8 mouse cellular contexts compared by ENCODE assay signal in the genomic region with DNA sequence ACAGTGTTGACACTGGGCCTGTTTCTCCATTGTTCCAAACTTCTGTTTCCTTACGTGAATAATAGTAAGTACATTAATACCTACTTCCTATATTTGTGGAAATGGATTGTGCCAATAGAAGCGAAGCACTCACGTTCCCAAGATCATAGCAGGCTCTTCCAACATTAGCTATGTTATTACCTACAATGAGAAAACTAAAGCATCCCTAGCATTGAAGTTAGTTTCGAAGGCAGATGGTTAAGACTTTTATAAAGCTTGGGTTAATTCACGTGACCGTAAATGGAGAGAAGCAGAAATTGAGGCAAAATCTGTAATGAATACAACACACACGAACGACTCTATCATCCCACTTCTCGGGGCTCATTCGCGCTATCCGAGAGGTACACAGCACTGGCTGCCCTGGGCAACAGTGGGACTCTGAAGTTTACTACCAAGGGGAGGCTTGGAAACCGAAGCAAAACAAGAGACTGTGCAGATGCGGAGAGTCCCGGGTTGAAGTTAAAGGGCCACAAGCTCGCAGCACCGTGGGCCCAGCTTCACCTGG. TPM values are rescaled to one million over a fixed set of nuclear protein-coding genes. Genes with fewer than 3 reads are reported as not detected.
DNase-seq lines count a peak whose midpoint lies in the region; ATAC-seq and TF ChIP-seq lines count a peak whose summit lies in the region.

No protein-coding gene starts in this region.

- intact Hi-C loops in heart, postnatal 14 days (cut with DNase I), result loop anchor here (10.0 kb wide), 1 partner anchor 283 kb away; no protein-coding TSS in a partner anchor
- intact Hi-C loops in gastrocnemius, postnatal 36 days (cut with DNase I), result no loop called here

- H3K9me3 ChIP-seq in heart, embryonic 10.5 days, result no peaks in the 10 kb centered on the region
- H3K9me3 ChIP-seq in liver, postnatal 0 days (ENCODE audit: low read length), result no peaks in the 10 kb centered on the region
- H3K9me3 ChIP-seq in stomach, embryonic 15.5 days, result no peaks in the 10 kb centered on the region

- no peaks in the 10 kb centered on the region for H3K27me3 ChIP-seq in heart, embryonic 10.5 days (ENCODE audit: insufficient read depth, poor library complexity, severe bottlenecking)
- H3K27me3 ChIP-seq in liver, postnatal 0 days (ENCODE audit: insufficient read depth, low read length), result no peaks in the 10 kb centered on the region
- no peaks in the 10 kb centered on the region for H3K27me3 ChIP-seq in stomach, embryonic 15.5 days (replicated peaks)

- H3K4me1 ChIP-seq in heart, embryonic 10.5 days, result peaks cover 7% of the 10 kb centered on the region; the same call in 1 of the 2 replicates
- H3K4me1 ChIP-seq in liver, postnatal 0 days (ENCODE audit: insufficient read depth), result peaks cover 11% of the 10 kb centered on the region
- H3K4me1 ChIP-seq in stomach, embryonic 15.5 days, result no peaks in the 10 kb centered on the region

- peak; percentile 75 for ATAC-seq in liver, postnatal 0 days
- peak; percentile 29 for ATAC-seq in stomach, embryonic 15.5 days (ENCODE audit: insufficient read depth, low FRiP score, low read depth)

- TF ChIP-seq CTCF in liver, postnatal 0 days (IDR thresholded peaks at IDR 0.05; ENCODE audit: low read depth), result no peak

- peak overlapping the region; percentile 91 for H3K4me3 ChIP-seq in heart, embryonic 10.5 days
- H3K4me3 ChIP-seq in liver, postnatal 0 days (ENCODE audit: low read depth, low read length), result peak overlapping the region; percentile 97
- H3K4me3 ChIP-seq in stomach, embryonic 15.5 days (replicated peaks), result peak overlapping the region; percentile 96

- 5% methylated on average over 17 of the region's 17 CpGs for WGBS in heart, embryonic 10.5 days
- WGBS in liver, postnatal 0 days (ENCODE audit: insufficient replicate concordance), result 1% methylated on average over 17 of the region's 17 CpGs
- WGBS in stomach, embryonic 15.5 days, result 2% methylated on average over 17 of the region's 17 CpGs

- H3K36me3 ChIP-seq in heart, embryonic 10.5 days, result peaks cover 8% of the 10 kb centered on the region; the same call in 1 of the 2 replicates
- H3K36me3 ChIP-seq in liver, postnatal 0 days (replicated peaks; ENCODE audit: insufficient read depth, low read length), result peaks cover 3% of the 10 kb centered on the region; the same call in 1 of the 2 replicates
- no peaks in the 10 kb centered on the region for H3K36me3 ChIP-seq in stomach, embryonic 15.5 days

- H3K27ac ChIP-seq in heart, embryonic 10.5 days, result peak overlapping the region; percentile 97
- peak overlapping the region; percentile 97 for H3K27ac ChIP-seq in liver, postnatal 0 days (ENCODE audit: low read depth)
- peak overlapping the region; percentile 95 for H3K27ac ChIP-seq in stomach, embryonic 15.5 days

- DNase-seq in heart, embryonic 10.5 days (ENCODE audit: low spot score), result peak; percentile 76
- no peak for DNase-seq in heart, postnatal 14 days
- DNase-seq in ZHBTc4 (ENCODE audit: low read depth, low spot score), result peak; percentile 60
- DNase-seq in forelimb bud, embryonic 11.5 days (ENCODE audit: low read depth, low spot score), result peak; percentile 34
- peak; percentile 33 for DNase-seq in liver, postnatal 0 days
- no peak for DNase-seq in gastrocnemius, postnatal 36 days
- no peak for DNase-seq in urinary bladder, adult 18-20 months (ENCODE audit: low spot score in 2 of 2)

- peak overlapping the region; percentile 75 for H3K4me2 ChIP-seq in liver, postnatal 0 days (ENCODE audit: low read depth, low read length)
- H3K4me2 ChIP-seq in stomach, embryonic 15.5 days, result peak overlapping the region; percentile 59

- TF ChIP-seq EP300 in liver, postnatal 0 days (IDR thresholded peaks at IDR 0.05; ENCODE audit: low read depth), result no peak; the same call in 1 of the 2 replicates

- H3K9ac ChIP-seq in liver, postnatal 0 days (replicated peaks), result peak overlapping the region; percentile 99
- peak overlapping the region; percentile 99 for H3K9ac ChIP-seq in stomach, embryonic 15.5 days

RNA-seq across cellular contexts. Expression of gene Sem1, which starts 0.7 kb away (rescaled TPM):
- 188 and 205 TPM in 2 replicates for polyA plus RNA-seq in heart, embryonic 10.5 days (2016; fragmentation: Nextera tagmentation; extraction: Ambion mirVana)
- total RNA-seq in heart, postnatal 14 days (2021), result 10 to 100 TPM; 92.0 to 96.7 TPM
- polyA plus RNA-seq in liver, postnatal 0 days (2015; fragmentation: Nextera tagmentation; extraction: Ambion mirVana), result 138 and 139 TPM in 2 replicates
- 234 and 260 TPM in 2 replicates for polyA plus RNA-seq in stomach, embryonic 15.5 days (2015; fragmentation: Nextera tagmentation; extraction: Ambion mirVana)
- total RNA-seq in gastrocnemius, postnatal 36 days (2021), result 10 to 100 TPM; 55.3 to 61.0 TPM

Comparison
In these comparisons a context has a peak if more than half of its experiments do, and no peak if none do; other contexts are left out.
1. DNase-seq: peak in heart, embryonic 10.5 days (single experiment), ZHBTc4 (single experiment), forelimb bud, embryonic 11.5 days (single experiment) and liver, postnatal 0 days (single experiment); none in heart, postnatal 14 days (0 of 2), gastrocnemius, postnatal 36 days (0 of 2) and urinary bladder, adult 18-20 months (0 of 2).
2. Peak in every context shown above with its lines, with median percentiles within 50 percentile points of each other: H3K27ac ChIP-seq and H3K4me3 ChIP-seq.